Mouse (Mus musculus): ENCODE measurements at regions not wholly inside any gene's neighbourhood (a gene's known extent, or its start where the extent isn't known, plus 50 kb on each side); places are given as distances from the start of the nearest gene placed in this dataset.

DNA sequence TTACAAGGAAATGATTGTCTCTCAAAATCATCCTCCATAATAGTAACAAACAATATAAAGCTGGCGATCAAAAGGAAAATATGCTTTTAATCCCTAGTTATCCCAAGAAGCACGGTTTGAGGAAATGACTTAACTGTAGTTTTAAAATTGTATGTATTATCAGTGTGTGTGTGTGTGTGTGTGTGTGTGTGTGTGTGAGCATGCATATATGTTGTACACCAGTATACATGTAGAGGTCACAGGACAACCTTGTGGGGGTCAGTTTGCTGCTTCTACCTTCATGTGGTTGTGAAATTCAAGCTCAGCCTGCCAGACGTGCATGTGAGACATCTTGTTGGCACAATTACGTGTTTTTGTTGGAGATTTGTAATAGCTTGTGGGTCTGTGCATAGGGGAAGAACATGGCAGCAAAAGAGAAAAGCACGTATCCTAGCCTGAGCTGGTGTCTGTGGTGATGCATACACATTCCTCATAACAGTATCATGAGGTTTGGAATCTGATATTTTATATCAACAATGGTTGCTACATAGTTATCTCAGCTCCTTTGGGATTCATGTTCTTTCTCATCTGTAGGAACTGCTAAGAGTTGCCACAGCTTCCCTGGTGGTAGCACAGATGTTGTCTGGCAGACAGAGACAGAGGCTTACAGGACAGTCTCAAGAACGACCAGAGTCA lies 622.4 kb downstream of the Kcnj2 start:
- DNase-seq (ENCODE audit: extremely low read depth, insufficient read length, low spot score), result peak; percentile 15

DNA sequence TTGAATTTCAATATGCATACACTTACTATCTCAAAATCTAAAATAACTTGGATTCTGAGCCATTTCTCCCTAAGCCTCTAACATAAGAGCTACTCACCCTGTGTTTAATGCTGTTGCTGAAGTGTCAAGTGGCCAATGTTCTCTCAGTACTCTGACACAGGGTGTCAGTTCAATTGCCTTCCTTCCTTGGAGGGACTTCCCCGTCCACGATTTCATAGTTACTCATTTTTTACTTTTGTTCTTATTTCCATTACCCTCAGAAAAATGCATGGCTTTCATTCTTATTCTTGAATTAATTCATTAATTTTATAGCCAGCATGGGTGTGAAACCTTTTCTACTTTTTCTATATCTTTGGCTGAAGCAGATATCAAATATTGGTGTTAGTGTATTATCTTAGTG lies 623.9 kb downstream of the Kcnj2 start:
- no peak for DNase-seq (ENCODE audit: extremely low read depth, insufficient read length, low spot score)

DNA sequence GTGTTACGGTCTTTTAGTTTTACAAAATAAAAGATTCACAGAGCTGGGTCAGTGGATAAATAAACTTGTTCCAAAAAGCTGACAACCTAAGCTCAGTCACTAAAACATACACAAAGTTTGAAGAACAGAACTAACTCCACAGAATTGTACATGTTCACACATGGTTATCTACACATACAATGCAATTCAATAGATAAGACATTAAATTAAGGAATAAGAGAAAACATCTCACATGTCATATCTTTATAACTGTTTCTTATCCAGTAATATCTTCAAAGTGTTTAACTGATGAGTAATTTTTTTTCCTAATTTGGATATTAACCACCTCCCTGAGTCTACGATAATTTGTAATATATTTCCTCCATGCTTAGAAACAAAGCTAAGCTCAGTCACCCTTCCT lies 625.5 kb downstream of the Kcnj2 start:
- no peak for DNase-seq (ENCODE audit: extremely low read depth, insufficient read length, low spot score)

DNA sequence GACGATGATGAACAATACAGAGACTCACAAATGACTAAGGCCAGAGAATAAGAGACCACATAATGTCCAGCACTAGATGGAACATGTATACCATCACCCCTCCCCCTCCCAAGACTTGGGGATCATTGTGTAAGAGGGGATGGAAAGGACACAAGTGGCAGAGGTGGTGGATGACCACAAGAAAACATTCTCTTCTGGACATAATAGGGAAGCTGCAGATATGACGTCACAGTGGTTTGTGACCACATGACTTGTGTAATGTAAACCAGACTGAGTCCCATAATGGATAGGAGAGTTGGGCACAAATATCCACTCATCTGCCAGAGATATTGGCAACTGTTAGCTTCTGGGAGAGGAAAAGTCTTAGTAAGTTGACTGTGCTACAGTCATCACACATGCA lies 630.7 kb downstream of the Kcnj2 start:
- no peak for DNase-seq (ENCODE audit: extremely low read depth, insufficient read length, low spot score)

DNA sequence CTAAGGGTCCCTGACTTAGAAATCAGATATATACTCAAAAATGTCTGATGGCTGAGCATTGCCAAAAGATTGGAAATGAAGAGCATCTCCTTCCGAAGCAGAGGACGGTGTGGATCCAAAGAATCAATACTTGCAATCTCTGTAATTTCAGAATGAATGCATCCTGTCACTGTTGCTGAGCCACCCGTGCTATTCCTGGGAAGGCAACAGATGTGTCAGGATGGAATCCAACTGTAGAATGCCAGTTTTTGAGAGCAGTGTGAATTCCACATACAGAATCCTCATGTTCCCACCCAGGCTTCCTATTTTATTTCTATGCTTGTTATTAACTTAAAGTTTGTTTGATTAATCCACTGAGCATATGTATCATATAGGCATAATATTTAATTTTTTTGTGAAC lies 633.9 kb downstream of the Kcnj2 start:
- no peak for DNase-seq (ENCODE audit: extremely low read depth, insufficient read length, low spot score)

DNA sequence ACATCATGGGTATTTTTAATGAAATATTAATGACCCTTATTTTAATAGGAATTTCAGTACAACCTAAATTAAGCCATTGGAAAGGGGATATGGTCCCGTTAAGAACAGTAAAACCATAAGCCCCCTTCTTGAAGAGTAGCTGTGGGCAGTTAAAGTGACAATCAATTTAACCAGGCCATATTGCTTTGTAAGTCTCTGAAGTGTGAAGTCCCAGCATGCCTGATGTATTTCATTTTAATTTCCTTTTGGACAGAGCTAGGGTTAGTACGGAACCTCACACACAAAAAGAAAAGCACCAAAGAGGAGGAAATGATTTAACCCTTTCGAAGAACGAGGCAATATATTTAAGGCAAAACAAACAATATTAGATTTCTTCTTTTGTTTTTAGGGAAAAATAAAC lies 640.9 kb downstream of the Kcnj2 start:
- no peak for DNase-seq (ENCODE audit: extremely low read depth, insufficient read length, low spot score)

DNA sequence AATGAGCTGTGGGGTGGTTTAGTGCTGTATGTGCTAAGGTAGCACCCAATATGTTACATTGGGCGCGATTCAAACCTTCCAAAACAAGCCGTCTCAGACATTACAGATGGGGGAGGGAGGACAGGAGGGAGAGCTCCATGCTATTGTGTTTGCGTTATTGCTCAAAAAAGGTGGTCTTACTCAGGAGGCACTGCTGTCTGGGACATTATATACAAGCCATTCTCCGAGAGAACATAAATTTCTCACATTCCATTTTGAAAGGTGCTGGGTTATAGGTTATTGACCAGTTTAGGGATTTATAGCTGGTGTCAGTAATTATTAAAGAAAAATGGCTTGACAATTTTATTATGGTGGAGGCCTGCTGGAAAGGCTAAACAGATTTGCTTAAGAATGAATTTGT lies 649.4 kb downstream of the Kcnj2 start:
- DNase-seq (ENCODE audit: extremely low read depth, insufficient read length, low spot score), result no peak

DNA sequence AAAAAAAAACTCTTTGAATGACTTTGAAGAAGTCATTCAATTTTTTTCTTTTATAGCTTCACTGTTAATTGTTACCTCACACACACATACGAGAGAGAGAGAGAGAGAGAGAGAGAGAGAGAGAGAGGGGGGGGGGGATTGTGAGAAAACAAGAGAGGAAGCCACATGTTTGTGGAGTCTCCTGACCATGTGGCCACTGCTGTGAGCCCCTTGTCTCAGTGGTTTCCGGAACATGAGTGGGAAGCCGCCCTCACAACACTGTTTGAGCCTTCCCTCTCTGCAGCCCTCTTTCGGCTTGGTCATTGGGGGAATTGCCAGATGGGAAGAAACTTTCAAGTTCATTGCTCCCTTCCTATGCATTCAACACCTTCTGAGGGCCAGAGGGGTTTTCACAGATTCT lies 656.3 kb downstream of the Kcnj2 start:
- no peak for DNase-seq (ENCODE audit: extremely low read depth, insufficient read length, low spot score)

DNA sequence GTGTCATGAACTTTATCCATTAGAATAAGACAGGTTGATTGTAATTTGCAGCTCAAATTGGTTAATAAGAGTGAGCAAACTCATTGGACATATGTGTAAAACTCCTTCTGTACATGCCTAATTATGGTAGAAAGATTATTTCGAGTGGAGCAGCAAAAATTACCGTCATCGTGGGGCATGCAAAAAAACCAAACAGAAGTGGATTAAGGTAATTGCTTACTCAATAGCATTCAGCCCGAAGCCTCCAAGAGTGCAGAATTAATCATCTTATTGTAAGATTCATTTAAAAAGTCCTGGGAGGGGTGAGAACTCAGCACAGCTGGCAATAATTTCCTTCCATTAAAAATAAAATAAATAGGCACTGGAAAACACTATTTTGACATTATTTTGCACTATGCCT lies 662.2 kb downstream of the Kcnj2 start:
- DNase-seq (ENCODE audit: extremely low read depth, insufficient read length, low spot score), result no peak

DNA sequence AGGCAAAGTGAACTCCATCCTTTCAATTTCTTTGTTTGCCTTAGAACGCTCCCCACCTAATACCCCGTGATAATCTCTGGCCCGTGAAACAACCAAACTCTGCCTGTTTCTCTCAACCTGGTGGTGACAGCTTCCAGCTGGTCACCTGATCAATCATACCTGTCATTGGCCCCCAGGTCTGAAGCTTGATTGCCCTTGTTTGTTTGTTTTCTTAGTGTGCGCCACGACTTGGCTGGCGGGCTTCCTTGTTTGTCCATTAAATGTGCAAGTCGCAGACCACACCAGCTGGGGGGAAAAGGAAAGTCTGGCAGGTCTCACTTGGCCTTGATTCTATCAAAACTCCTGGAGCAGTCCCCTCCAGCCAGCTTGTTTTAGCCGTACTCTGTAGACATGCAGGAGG lies 666.1 kb downstream of the Kcnj2 start:
- no peak for DNase-seq (ENCODE audit: extremely low read depth, insufficient read length, low spot score)

DNA sequence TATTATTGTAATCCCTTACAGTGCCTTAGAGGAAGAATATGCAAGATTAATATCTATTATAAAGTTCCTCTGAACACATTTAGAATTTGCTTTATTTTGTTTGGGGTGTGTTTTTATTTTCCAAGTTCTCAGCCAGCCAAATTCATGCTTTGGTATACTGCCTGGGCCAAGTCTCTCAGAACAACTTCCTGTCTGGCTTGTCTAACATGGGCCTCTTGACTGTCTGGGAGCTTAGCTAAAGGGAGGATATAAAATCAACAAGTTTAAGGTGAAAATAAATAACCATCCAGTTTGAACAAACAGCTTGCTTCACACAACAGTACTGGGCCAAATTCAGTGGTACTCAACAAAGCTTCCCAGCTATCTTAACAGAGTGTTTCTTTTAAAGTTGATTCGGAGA lies 669.5 kb downstream of the Kcnj2 start:
- no peak for DNase-seq (ENCODE audit: extremely low read depth, insufficient read length, low spot score)

DNA sequence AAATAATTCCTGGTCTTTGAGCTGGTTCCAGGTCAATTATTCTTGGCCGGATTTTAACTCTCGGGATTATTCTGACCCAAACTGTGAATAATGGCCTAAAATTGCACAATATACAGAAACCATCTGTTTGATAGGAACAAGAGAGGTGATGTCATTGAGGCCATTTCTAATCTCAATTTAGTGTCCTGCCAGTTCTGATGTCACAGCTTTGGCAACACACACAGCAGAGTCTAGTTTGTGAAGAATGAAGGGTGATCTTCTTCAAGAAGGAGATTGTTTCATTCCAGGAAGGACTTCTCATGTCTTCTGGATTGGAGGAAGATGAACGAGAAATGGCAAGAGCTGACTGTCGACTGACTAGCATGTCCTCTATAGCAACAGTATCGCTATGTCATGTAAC lies 670.0 kb downstream of the Kcnj2 start:
- no peak for DNase-seq (ENCODE audit: extremely low read depth, insufficient read length, low spot score)

DNA sequence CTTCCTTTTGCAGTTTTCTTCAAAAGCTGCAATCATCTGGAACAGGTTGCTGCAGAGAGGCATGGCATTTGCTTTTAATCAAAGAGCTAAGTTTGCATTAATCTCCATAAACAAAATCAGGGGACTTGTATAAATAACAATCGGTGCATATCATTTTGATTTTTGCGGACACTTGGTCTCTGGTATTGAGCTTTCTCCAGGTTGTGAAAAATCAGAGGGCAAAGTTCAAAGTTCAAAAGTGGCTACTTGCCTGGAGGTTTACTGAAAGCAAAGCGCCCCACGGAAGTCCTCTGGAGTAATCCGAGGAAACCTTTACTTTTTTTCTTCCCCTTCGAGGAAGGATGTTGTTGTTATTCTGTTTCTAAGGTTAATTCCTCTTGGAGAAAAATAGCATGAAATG lies 677.4 kb downstream of the Kcnj2 start:
- DNase-seq (ENCODE audit: extremely low read depth, insufficient read length, low spot score), result no peak

DNA sequence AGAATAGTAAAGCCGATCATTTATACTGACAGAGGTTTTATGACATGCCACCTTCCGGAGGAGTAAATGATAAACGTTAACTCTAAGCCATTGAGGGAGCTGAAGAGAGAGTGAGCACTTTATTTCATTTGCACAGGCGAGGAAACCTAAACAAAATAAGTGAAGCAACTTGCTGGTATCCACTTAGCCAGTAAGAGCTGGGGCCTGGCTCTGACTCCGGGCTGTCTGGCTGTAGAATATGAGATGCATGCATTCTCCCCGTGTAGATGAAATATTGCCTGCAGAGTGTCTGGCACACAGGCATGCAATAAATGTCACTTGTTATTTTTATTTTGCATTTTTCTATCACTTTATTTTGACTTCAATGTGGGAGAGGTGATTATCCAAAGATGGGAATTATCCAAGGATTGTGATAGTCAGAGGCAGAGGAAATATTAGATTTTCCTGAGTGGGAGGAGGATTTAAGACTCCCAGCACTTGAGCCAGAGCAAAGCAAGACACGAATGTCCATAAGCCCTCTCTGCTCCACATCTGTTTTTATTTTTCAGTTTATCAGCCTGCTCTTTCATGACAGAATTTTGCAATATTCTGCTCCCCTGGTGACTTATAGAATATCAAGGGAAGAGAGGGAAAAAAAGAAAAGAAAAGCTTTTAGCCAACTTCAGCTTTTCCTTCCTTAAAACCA lies 681.4 kb downstream of the Kcnj2 start:
- DNase-seq (ENCODE audit: extremely low read depth, insufficient read length, low spot score), result no peak

DNA sequence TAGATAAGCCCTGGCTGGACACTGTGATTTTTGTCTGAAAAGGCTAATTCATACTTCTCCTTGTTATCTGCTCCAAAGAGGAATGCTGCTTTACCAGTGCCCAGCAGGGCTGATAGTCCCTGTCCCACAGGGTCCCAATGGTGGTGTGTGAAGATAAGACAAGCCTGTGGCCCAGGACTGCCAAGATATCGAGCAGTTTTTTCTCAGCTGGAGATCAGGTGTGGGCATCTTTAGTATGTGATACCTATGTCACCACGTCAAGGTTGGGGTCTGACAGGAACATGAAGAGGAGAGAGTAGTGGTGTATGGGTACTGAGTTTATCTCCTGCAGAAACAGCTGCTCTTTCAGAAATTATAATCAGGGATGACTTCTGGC lies 682.0 kb downstream of the Kcnj2 start:
- no peak for DNase-seq (ENCODE audit: extremely low read depth, insufficient read length, low spot score)

DNA sequence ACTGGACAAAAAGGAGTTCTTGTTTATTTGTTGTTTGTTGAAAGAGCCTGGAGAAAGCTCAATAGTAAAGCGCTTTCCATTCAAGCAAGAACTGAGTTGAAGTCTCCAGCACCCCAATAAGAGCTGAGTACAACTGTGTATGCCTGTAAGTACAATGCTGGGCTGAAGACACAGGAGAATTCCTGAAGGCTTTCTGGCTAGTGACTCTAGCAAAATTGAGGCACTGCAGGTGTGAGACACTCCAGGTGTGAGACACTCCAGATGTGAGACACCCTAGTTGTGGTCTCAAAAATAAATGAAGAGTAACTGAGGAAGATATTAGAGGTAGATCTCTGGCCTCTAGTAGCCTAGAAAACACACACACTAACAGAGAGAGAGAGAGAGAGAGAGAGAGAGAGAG lies 682.5 kb downstream of the Kcnj2 start:
- no peak for DNase-seq (ENCODE audit: extremely low read depth, insufficient read length, low spot score)

DNA sequence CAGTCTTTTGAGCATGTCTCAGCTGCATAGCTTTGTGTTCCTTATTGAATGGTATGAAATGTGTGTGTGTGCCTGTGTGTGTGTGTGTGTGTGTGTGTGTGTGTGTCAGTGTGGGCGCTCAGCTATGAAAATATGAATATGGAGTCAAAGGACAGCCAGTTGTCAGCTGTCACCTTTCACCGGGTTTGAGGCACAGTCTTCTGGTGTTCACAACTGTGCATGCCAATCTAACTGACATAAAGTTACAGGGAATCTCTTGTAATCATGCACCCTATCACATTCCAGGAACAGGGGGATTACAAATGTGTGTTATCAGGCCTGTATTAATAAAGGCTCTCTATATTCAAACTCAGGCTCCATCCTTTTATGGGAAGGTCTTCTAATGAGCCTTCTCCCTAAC lies 688.8 kb downstream of the Kcnj2 start:
- no peak for DNase-seq (ENCODE audit: extremely low read depth, insufficient read length, low spot score)

DNA sequence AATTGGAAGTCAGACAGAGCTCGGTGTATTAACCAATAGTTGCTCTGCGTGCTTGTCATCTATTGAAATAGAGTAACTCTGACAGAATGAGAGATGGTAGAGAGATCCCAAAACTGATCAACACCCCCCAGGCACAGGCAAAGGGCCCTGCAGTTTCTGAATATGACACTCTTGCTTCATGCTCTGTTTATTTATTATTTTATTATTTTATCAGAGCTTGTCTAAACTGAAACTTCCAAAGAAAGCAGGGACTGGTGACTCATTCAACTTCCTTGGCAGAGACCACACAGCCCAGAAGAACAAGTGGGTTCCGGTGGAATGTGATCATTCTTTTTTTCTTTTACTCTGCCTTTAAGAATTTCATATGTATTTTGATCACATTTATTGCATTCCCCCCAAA lies 697.1 kb downstream of the Kcnj2 start:
- DNase-seq (ENCODE audit: extremely low read depth, insufficient read length, low spot score), result peak; percentile 11

DNA sequence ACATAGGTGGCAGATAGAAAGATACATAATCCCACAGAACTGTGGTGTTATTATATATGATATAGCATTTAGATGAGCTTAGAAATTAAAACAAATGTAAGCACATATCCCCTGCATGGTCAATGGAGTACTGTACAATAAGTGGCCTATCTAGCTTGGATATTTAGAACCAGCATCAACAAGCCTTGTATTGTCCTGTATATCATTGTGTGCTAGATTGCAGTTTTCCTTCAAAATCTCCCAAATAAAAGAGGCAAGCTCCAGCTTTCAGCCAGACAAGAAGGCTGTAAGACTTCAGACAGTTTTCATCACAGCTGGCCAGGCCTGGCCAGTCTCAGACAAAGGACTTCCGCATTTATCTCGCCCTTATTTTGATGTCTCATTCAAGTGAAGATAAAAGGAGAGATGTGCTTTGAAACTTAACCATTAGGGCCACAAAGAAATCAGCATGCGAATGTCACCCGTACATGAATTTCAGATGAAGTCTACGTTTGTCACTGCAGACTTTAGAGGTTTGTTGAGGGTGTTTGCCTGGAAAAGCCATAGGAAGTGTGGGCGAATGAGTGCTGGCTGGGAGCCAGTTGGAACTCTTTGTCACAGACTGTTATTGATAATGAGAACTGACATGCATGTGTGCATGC lies 700.5 kb downstream of the Kcnj2 start:
- DNase-seq (ENCODE audit: extremely low read depth, insufficient read length, low spot score), result no peak

DNA sequence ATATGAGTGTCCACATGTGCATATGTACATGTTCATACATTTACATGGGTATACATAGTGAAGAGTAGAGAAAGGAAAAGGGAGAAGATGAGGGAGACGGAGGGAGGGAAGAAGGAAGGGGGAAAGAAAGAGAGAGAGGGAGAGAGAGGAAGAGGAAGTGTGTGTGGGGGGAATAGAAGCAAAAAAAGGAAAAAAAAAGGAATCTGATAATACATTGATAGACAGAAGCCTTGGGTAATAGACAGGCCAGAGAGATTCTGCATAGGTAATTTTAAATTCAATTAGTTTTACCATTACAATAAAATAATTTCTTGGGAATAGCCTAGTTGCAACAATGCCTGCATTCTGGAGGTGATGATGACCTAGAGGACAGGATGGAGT lies 701.0 kb downstream of the Kcnj2 start:
- DNase-seq (ENCODE audit: extremely low read depth, insufficient read length, low spot score), result no peak

DNA sequence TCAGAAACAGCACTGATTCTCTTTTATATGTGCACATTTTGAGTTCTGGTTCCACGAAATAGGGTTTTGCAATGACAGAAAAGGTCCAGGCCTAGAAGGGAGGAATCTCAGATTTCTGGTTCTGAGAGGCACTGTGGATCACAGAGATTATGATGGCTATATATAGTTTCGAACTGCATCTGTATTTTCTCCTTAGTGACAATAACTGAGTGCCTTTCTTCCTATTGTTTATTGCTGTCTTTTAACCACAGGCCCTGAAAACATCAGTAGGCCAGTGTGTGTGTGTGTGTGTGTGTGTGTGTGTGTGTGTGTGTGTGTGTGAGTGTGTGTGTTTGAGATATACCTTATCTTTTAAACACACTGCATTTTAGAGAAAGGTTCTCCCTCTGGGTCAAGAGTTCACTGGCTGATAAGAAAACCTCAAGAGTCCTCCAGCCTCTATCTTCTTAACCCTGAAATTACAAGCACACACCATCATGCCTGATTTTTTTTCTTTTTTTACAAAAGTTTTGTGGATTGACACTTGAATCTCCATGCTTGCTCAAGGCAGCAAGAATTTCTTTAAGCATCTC lies 708.2 kb downstream of the Kcnj2 start:
- DNase-seq (ENCODE audit: extremely low read depth, insufficient read length, low spot score), result no peak

DNA sequence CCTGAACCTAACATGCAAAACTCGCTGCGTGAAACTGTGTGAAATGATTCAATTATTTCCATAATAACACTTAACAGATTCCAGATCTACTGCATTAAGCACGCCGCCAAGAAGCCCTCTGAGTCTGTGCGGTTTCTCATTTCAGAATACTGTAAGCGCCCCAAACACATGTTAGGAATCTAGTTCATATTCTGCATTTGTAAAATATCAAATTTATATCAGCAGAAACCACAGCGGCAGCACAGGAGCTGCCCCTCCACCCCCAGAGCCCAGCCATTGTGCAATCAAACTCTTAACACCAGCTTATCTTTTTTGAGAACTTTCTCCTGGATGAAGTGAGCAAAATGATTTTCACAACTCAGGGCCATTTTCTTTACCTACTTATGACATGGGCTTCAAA lies 715.4 kb downstream of the Kcnj2 start:
- no peak for DNase-seq (ENCODE audit: extremely low read depth, insufficient read length, low spot score)
